Mouse (Mus musculus): ENCODE results near the gene Plod2.

GRCm38 (mm10) chr9:92547821-92548220 is 5.8 kb downstream of the Plod2 start:
- TF ChIP-seq EP300 (IDR thresholded peaks at IDR 0.05; ENCODE audit: low read depth in 1 of 2, low read length in 2 of 2) (no peak), POLR2A (IDR thresholded peaks at IDR 0.05; ENCODE audit: control insufficient read depth in 1 of 2, insufficient read depth in 1 of 2, low read depth in 1 of 2, low read length in 2 of 2, poor library complexity in 1 of 2) (no peak), ZC3H11A (IDR thresholded peaks at IDR 0.05; ENCODE audit: low read depth, low read length) (no peak), USF1 (IDR thresholded peaks at IDR 0.05; ENCODE audit: low read depth, low read length) (no peak), MAX (IDR thresholded peaks at IDR 0.05; ENCODE audit: low read length) (no peak), MYB (IDR thresholded peaks at IDR 0.05; ENCODE audit: low read depth, low read length) (no peak), POLR2AphosphoS5 (IDR thresholded peaks at IDR 0.05; ENCODE audit: borderline replicate concordance, low read depth, low read length) (no peak), SIN3A (IDR thresholded peaks at IDR 0.05; ENCODE audit: low read length) (no peak), CTCF (IDR thresholded peaks at IDR 0.05 in 2 of 3, conservative IDR thresholded peaks at IDR 0.05 in 1 of 3; ENCODE audit: control insufficient read depth in 1 of 3, insufficient read depth in 1 of 3, low read depth in 2 of 3, low read length in 3 of 3, poor library complexity in 1 of 3, severe bottlenecking in 1 of 3) (no peak)
